Mouse (Mus musculus) heart, embryonic 14.5 days (tissue): ENCODE results near the gene Galns. TPM values are rescaled to one million over a fixed set of nuclear protein-coding genes. Genes with fewer than 3 reads are reported as not detected.
A peak's percentile ranks its signal among the peaks of the same experiment; 100 is the strongest.

Experiments used
- ATAC-seq: fragments of 200-750 bp; cut with Nextera tagmentation; 2 replicates; pipeline ENCODE4 v1.8.0; 2017; ENCODE audit warnings: low read depth, moderate TSS enrichment; ENCODE audit not compliant: insufficient number of reproducible peaks, insufficient read depth, low FRiP score
- H3K27ac ChIP-seq, 2 experiments: fragments of 200-500 bp in 1 of 2; fragments of 300-500 bp in 1 of 2; sonication (generic) in 1 of 2; replicated peaks in 1 of 2; 2 replicates each; pipeline ENCODE4 v1.5.1; 2012 to 2014; ENCODE audit warnings: low read depth in 2 of 2, low read length in 2 of 2, control low read depth in 1 of 2, mild to moderate bottlenecking in 1 of 2, mixed read lengths in 1 of 2; ENCODE audit not compliant: control insufficient read depth in 1 of 2, insufficient read depth in 1 of 2
- H3K27me3 ChIP-seq: fragments of 300-500 bp; sonication (generic); 2 replicates; pipeline ENCODE4 v1.6.1; 2014; ENCODE audit warnings: mild to moderate bottlenecking, low read length, control low read depth; ENCODE audit not compliant: control insufficient read depth, insufficient read depth
- H3K36me3 ChIP-seq: fragments of 300-500 bp; sonication (generic); 2 replicates; pipeline ENCODE4 v1.6.1; 2014; ENCODE audit warnings: mild to moderate bottlenecking, control low read depth, low read length, mixed read lengths; ENCODE audit not compliant: control insufficient read depth, insufficient read depth
- H3K4me1 ChIP-seq, 2 experiments: fragments of 200-500 bp in 1 of 2; fragments of 300-500 bp in 1 of 2; sonication (generic) in 1 of 2; 2 replicates each; pipeline ENCODE4 v1.6.1; 2012 to 2014; ENCODE audit warnings: low read length in 2 of 2, control low read depth in 1 of 2, mixed read lengths in 1 of 2; ENCODE audit not compliant: control insufficient read depth in 2 of 2, insufficient read depth in 2 of 2
- H3K4me2 ChIP-seq: fragments of 300-500 bp; sonication (generic); 2 replicates; pipeline ENCODE4 v1.6.1; 2014; ENCODE audit warnings: mild to moderate bottlenecking, low read length
- H3K4me3 ChIP-seq, 2 experiments: fragments of 200-500 bp in 1 of 2; fragments of 300-500 bp in 1 of 2; sonication (generic) in 1 of 2; 2 replicates each; pipeline ENCODE4 v1.5.1; 2012 to 2014; ENCODE audit warnings: low read length in 2 of 2, mild to moderate bottlenecking in 2 of 2, control low read depth in 1 of 2, low read depth in 1 of 2, moderate library complexity in 1 of 2; ENCODE audit not compliant: control insufficient read depth in 1 of 2, insufficient read depth in 1 of 2
- H3K9ac ChIP-seq: fragments of 300-500 bp; sonication (generic); 2 replicates; pipeline ENCODE4 v1.6.1; 2014; ENCODE audit warnings: mild to moderate bottlenecking, low read length
- H3K9me3 ChIP-seq: fragments of 300-500 bp; sonication (generic); 2 replicates; pipeline ENCODE4 v1.6.1; 2016; ENCODE audit warnings: low read length, control low read depth; ENCODE audit not compliant: control insufficient read depth
- WGBS: fragments of 180-500 bp; shearing (Covaris S2); extraction: QIAGEN DNeasy Blood & Tissue Kit; methylation state at CpG from one replicate; pipeline ENCODE4 v1.1.7; 2014; 5-methylcytosine and 5-hydroxymethylcytosine counted together
- polyA plus RNA-seq: library from polyadenylated mRNA; unstranded; fragments of >200 nt; fragmentation: Nextera tagmentation; extraction: Ambion mirVana; gene quantifications from 2 replicates; pipeline ENCODE4 v1.2.1, GENCODE M21; 2014

The Galns gene
- polyA plus RNA-seq, 1 experiment from 2014 or later = 11.2 TPM

- no peak overlapping the region for H3K4me2 ChIP-seq
- H3K4me3 ChIP-seq = no peak overlapping the region
- H3K4me1 ChIP-seq = peaks cover 21 to 22% of the 10 kb centered on the region in 2 experiments
- no peak for ATAC-seq
- no peaks in the 10 kb centered on the region for H3K9me3 ChIP-seq
- H3K27me3 ChIP-seq = no peaks in the 10 kb centered on the region
- 59% methylated on average over 6 of the region's 6 CpGs for WGBS
- no peak overlapping the region for H3K27ac ChIP-seq
- no peak overlapping the region for H3K9ac ChIP-seq
- H3K36me3 ChIP-seq = no peaks in the 10 kb centered on the region
Measured at GRCm38 (mm10) chr8:122554786-122555185, 56.5 kb downstream of the Galns start.

GRCm38 (mm10) chr8:122551265-122552051, 59.8 kb downstream of the Galns start, which contains the start of gene Piezo1:
Gene Piezo1, minus strand, starts transcription at chr8:122551329.
- Histone ChIP-seq H3K4me1 (peaks cover 27 to 32% of the 10 kb centered on the region in 2 experiments), H3K27me3 (no peaks in the 10 kb centered on the region), H3K36me3 (no peaks in the 10 kb centered on the region), H3K9me3 (no peaks in the 10 kb centered on the region), H3K4me3 (peak within 1 kb of the TSS; percentile 67 to 77), H3K27ac (peak within 1 kb of the TSS; percentile 58 to 86), H3K4me2 (peak within 1 kb of the TSS; percentile 92), H3K9ac (peak within 1 kb of the TSS; percentile 91)
- WGBS = 11% methylated on average over 53 of the region's 56 CpGs
- peak; percentile 77 for ATAC-seq

GRCm38 (mm10) chr8:122550995-122551264, 60.3 kb downstream of the Galns start:
- H3K4me1 ChIP-seq = peaks cover 30 to 36% of the 10 kb centered on the region in 2 experiments
- WGBS = under 1% methylated on average over 42 of the region's 43 CpGs

GRCm38 (mm10) chr8:122550234-122550994, 60.8 kb downstream of the Galns start:
- Histone ChIP-seq H3K9me3 (no peaks in the 10 kb centered on the region), H3K4me3 (peak overlapping the region; percentile 67 to 77), H3K4me2 (peak overlapping the region; percentile 92), H3K36me3 (no peaks in the 10 kb centered on the region), H3K4me1 (peaks cover 32 to 40% of the 10 kb centered on the region in 2 experiments), H3K27me3 (no peaks in the 10 kb centered on the region), H3K9ac (peak overlapping the region; percentile 91), H3K27ac (peak overlapping the region; percentile 58 to 86)
- 4% methylated on average over 47 of the region's 52 CpGs for WGBS
- ATAC-seq = peak; percentile 33

More at GRCm38 (mm10) chr8:122550995-122551264, 60.3 kb downstream of the Galns start:
- Histone ChIP-seq H3K9me3 (no peaks in the 10 kb centered on the region), H3K9ac (peak overlapping the region; percentile 91), H3K4me3 (peak overlapping the region; percentile 67 to 77), H3K27ac (peak overlapping the region; percentile 58 to 86), H3K4me2 (peak overlapping the region; percentile 92), H3K36me3 (no peaks in the 10 kb centered on the region), H3K27me3 (no peaks in the 10 kb centered on the region)
- ATAC-seq = no peak

- Histone ChIP-seq H3K27me3 (no peaks in the 10 kb centered on the region), H3K4me3 (peak overlapping the region; percentile 4 to 77; a peak in 2 of 4 replicates), H3K27ac (peak overlapping the region in 1 of 2 experiments; percentile 33; a peak in 1 of 4 replicates), H3K4me1 (peaks cover 32 to 46% of the 10 kb centered on the region in 2 experiments), H3K9ac (peak overlapping the region; percentile 91; the same call in 1 of the 2 replicates), H3K36me3 (no peaks in the 10 kb centered on the region), H3K9me3 (no peaks in the 10 kb centered on the region), H3K4me2 (peak overlapping the region; percentile 92)
- 45% methylated on average over 3 of the region's 3 CpGs for WGBS
- no peak for ATAC-seq
Measured at GRCm38 (mm10) chr8:122548891-122549439, 62.3 kb downstream of the Galns start.

GRCm38 (mm10) chr8:122548331-122548730, 62.9 kb downstream of the Galns start:
- H3K4me3 ChIP-seq = no peak overlapping the region

GRCm38 (mm10) chr8:122547815-122548214, 63.4 kb downstream of the Galns start:
- Histone ChIP-seq H3K4me3 (no peak overlapping the region), H3K9me3 (no peaks in the 10 kb centered on the region), H3K27ac (peak overlapping the region; percentile 25 to 68), H3K36me3 (no peaks in the 10 kb centered on the region), H3K27me3 (no peaks in the 10 kb centered on the region), H3K4me2 (peak overlapping the region; percentile 92), H3K4me1 (peaks cover 32 to 46% of the 10 kb centered on the region in 2 experiments), H3K9ac (peak overlapping the region; percentile 47; the same call in 1 of the 2 replicates)
- WGBS = 29% methylated on average over 5 of the region's 5 CpGs
- ATAC-seq = no peak

More at GRCm38 (mm10) chr8:122548331-122548730, 62.9 kb downstream of the Galns start:
- Histone ChIP-seq H3K36me3 (no peaks in the 10 kb centered on the region), H3K27me3 (no peaks in the 10 kb centered on the region), H3K27ac (peak overlapping the region; percentile 25 to 68; a peak in 2 of 4 replicates), H3K4me2 (peak overlapping the region; percentile 92), H3K9me3 (no peaks in the 10 kb centered on the region), H3K9ac (no peak overlapping the region; the same call in 1 of the 2 replicates), H3K4me1 (peaks cover 32 to 46% of the 10 kb centered on the region in 2 experiments)
- ATAC-seq = no peak
- 66% methylated on average over 13 of the region's 13 CpGs for WGBS
